Mouse (Mus musculus) liver, embryonic 14.5 days (tissue): ENCODE measurements around the gene Trim47.

Experiments used
- CTCF ChIP-seq: IDR thresholded peaks from 2 replicates; pipeline ENCODE4 v1.5.1; 2016; ENCODE audit warnings: antibody characterized with exemption, low read depth, control low read depth
- EP300 ChIP-seq: IDR thresholded peaks from 2 replicates; pipeline ENCODE4 v1.6.1; 2016; ENCODE audit warnings: antibody characterized with exemption, low read depth

DNA sequence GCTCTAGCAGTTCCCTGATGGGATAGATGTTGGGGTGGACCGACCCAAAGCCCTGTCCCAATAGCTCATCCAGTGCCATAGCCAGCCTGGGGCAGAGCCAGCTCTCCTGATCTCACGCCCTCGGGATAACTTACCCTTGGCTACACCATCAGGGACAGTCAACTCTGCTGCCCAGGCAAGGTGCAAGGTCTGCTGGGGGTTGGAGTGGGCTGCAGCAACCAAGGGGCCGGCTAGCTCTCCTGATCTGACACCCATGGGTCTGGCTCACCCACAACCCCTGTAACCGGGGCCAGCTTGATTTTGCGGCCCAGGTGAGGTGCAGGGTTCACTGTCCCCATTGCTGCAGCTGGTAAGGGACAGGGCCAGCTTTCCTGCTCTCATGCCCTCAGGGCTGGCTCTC lies 35.4 kb downstream of the Trim47 start:
- no peak for TF ChIP-seq CTCF
- no peak for TF ChIP-seq EP300
